Mouse (Mus musculus): Measurements from ENCODE around the gene Rnps1.
A peak's percentile ranks its signal among the peaks of the same experiment; 100 is the strongest.
"Not testable (repeated sequence)": the region's sequence is repeated elsewhere in the genome, so short reads cannot be mapped to it uniquely, and the experiment has no call there.

Rnps1 gene

GRCm38 (mm10) chr17:24427170-24427557, 12.8 kb downstream of the Rnps1 start:
- no peak for DNase-seq (ENCODE audit: low read depth, low spot score)

- no peak for DNase-seq (ENCODE audit: low read depth, low spot score)
These were observed 15.0 kb downstream of the Rnps1 start for GRCm38 (mm10) chr17:24429201-24429983.

- no peak for DNase-seq (ENCODE audit: low read depth, low spot score)
These were observed 22.7 kb downstream of the Rnps1 start for GRCm38 (mm10) chr17:24437016-24437415.

- DNase-seq (ENCODE audit: low read depth, low spot score), result no peak
These were observed 26.0 kb downstream of the Rnps1 start for GRCm38 (mm10) chr17:24440377-24440776.

- no peak for DNase-seq (ENCODE audit: low read depth, low spot score)
These were observed 26.8 kb downstream of the Rnps1 start for GRCm38 (mm10) chr17:24441148-24441547.

GRCm38 (mm10) chr17:24442107-24442506, 27.7 kb downstream of the Rnps1 start:
- no peak for DNase-seq (ENCODE audit: low read depth, low spot score)

GRCm38 (mm10) chr17:24442632-24443155, 28.3 kb downstream of the Rnps1 start, which contains the start of gene Dnase1l2:
TSS of gene Dnase1l2 (minus strand) at chr17:24443105.
- DNase-seq (ENCODE audit: low read depth, low spot score), result no peak

- no peak for DNase-seq (ENCODE audit: low read depth, low spot score)
These were observed 29.0 kb downstream of the Rnps1 start for GRCm38 (mm10) chr17:24443409-24443808.

GRCm38 (mm10) chr17:24446590-24446989, 32.2 kb downstream of the Rnps1 start:
- DNase-seq (ENCODE audit: low read depth, low spot score), result no peak

- DNase-seq (ENCODE audit: low read depth, low spot score), result no peak
These were observed 35.1 kb downstream of the Rnps1 start for GRCm38 (mm10) chr17:24449507-24449906.

- DNase-seq (ENCODE audit: low read depth, low spot score), result no peak
These were observed 36.9 kb downstream of the Rnps1 start for GRCm38 (mm10) chr17:24451220-24451619.

GRCm38 (mm10) chr17:24453372-24453771, 39.0 kb downstream of the Rnps1 start:
- DNase-seq (ENCODE audit: low read depth, low spot score), result no peak

GRCm38 (mm10) chr17:24454218-24454755, 39.9 kb downstream of the Rnps1 start:
- DNase-seq (ENCODE audit: low read depth, low spot score), result no peak

- peak; percentile 99 for DNase-seq (ENCODE audit: low read depth, low spot score)
These were observed 40.6 kb downstream of the Rnps1 start for GRCm38 (mm10) chr17:24454756-24455522.

GRCm38 (mm10) chr17:24455523-24456206, 41.3 kb downstream of the Rnps1 start:
- not testable (repeated sequence) for DNase-seq (ENCODE audit: low read depth, low spot score)

GRCm38 (mm10) chr17:24461580-24461979, 47.2 kb downstream of the Rnps1 start:
- no peak for DNase-seq (ENCODE audit: low read depth, low spot score)

- no peak for DNase-seq (ENCODE audit: low read depth, low spot score)
These were observed 48.6 kb downstream of the Rnps1 start for GRCm38 (mm10) chr17:24462932-24463331.

GRCm38 (mm10) chr17:24463374-24464133, 49.2 kb downstream of the Rnps1 start:
- DNase-seq (ENCODE audit: low read depth, low spot score), result no peak

- DNase-seq (ENCODE audit: low read depth, low spot score), result no peak
These were observed 54.4 kb downstream of the Rnps1 start for GRCm38 (mm10) chr17:24468636-24469246.

- no peak for DNase-seq (ENCODE audit: low read depth, low spot score)
These were observed 55.1 kb downstream of the Rnps1 start for GRCm38 (mm10) chr17:24469336-24469909.
